Mouse (Mus musculus) testis, adult 2 months (tissue): ENCODE data around the gene Tshr.
"Not testable (repeated sequence)": the region's sequence is repeated elsewhere in the genome, so short reads cannot be mapped to it uniquely, and the experiment has no call there.

Experiments used
- CTCF ChIP-seq: fragments of 200-500 bp; IDR thresholded peaks from 2 replicates; pipeline ENCODE4 v1.5.1; 2012; ENCODE audit warnings: low read depth, mild to moderate bottlenecking, inconsistent platforms, low read length, moderate library complexity; ENCODE audit not compliant: control insufficient read depth, insufficient read depth, insufficient replicate concordance
- POLR2A ChIP-seq: fragments of 200-500 bp; IDR thresholded peaks from 2 replicates; pipeline ENCODE4 v1.6.1; 2012; ENCODE audit warnings: low read depth, mild to moderate bottlenecking, inconsistent platforms, low read length, moderate library complexity; ENCODE audit not compliant: control insufficient read depth

DNA sequence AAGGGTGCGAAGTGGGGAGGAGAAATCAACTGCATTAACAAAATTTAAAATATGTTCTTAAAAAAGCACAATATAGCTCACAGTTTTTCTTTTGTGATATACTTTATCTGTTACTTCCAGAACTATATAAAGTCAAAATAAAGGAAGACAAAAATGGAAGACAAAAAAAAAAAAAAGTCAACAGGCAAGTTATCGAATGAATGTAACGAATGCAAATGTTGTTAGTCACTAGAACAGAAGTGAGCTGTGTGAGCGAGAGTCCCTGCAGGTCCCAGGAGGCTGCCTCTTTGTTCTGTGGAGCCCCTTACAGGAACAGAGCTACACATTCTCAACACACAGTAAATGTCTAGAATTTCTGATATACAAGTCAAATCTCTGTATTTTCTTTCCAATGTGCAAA lies 173.8 kb downstream of the Tshr start:
- not testable (repeated sequence) for TF ChIP-seq CTCF, POLR2A
